Mouse (Mus musculus) stomach, postnatal 0 days (tissue): ENCODE data around the gene B230118H07Rik. TPM values are rescaled to one million over a fixed set of nuclear protein-coding genes. Genes with fewer than 3 reads are reported as not detected.

Experiments
- ATAC-seq: fragments of 200-750 bp; cut with Nextera tagmentation; 2 replicates; pipeline ENCODE4 v1.8.0; 2017; ENCODE audit not compliant: low FRiP score, low TSS enrichment
- DNase-seq: peaks from one replicate; pipeline ENCODE4 v3.0.0-alpha.2; 2016; ENCODE audit warnings: low spot score
- H3K27ac ChIP-seq: fragments of 300-500 bp; sonication (generic); replicated peaks from 2 replicates; pipeline ENCODE4 v1.5.1; 2014; ENCODE audit warnings: mild to moderate bottlenecking, control low read depth
- H3K27me3 ChIP-seq: fragments of 300-500 bp; sonication (generic); 2 replicates; pipeline ENCODE4 v1.6.1; 2014; ENCODE audit warnings: low read length; ENCODE audit not compliant: control insufficient read depth, insufficient read depth
- H3K36me3 ChIP-seq: fragments of 300-500 bp; sonication (generic); 2 replicates; pipeline ENCODE4 v1.6.1; 2014; ENCODE audit warnings: low read length, mixed read lengths; ENCODE audit not compliant: control insufficient read depth, insufficient read depth
- H3K4me1 ChIP-seq: fragments of 300-500 bp; sonication (generic); replicated peaks from 2 replicates; pipeline ENCODE4 v1.6.1; 2014; ENCODE audit warnings: antibody characterized with exemption; ENCODE audit not compliant: control insufficient read depth, insufficient read depth
- H3K4me2 ChIP-seq: fragments of 300-500 bp; sonication (generic); replicated peaks from 2 replicates; pipeline ENCODE4 v1.6.1; 2014; ENCODE audit warnings: low read depth, mild to moderate bottlenecking, control low read depth, moderate library complexity
- H3K4me3 ChIP-seq: fragments of 300-500 bp; sonication (generic); 2 replicates; pipeline ENCODE4 v1.5.1; 2014; ENCODE audit warnings: low read depth, low read length, control low read depth
- H3K9ac ChIP-seq: fragments of 300-500 bp; sonication (generic); 2 replicates; pipeline ENCODE4 v1.6.1; 2014; ENCODE audit warnings: mild to moderate bottlenecking, low read length, control low read depth, mixed read lengths
- H3K9me3 ChIP-seq: fragments of 300-500 bp; sonication (generic); 2 replicates; pipeline ENCODE4 v1.6.1; 2016; ENCODE audit warnings: low read length; ENCODE audit not compliant: control insufficient read depth
- CTCF ChIP-seq: IDR thresholded peaks from 2 replicates; pipeline ENCODE4 v1.5.1; 2016; ENCODE audit warnings: antibody characterized with exemption, low read depth, mild to moderate bottlenecking, moderate library complexity
- EP300 ChIP-seq: optimal IDR thresholded peaks from 2 replicates; pipeline ENCODE3; 2016; ENCODE audit warnings: antibody characterized with exemption
- WGBS: fragments of 180-500 bp; shearing (Covaris S2); extraction: QIAGEN DNeasy Blood & Tissue Kit; methylation state at CpG from one replicate; pipeline ENCODE4 v1.1.7; 2014; 5-methylcytosine and 5-hydroxymethylcytosine counted together
- polyA plus RNA-seq: library from polyadenylated mRNA; unstranded; fragments of >200 nt; fragmentation: Nextera tagmentation; extraction: Ambion mirVana; gene quantifications from 2 replicates; pipeline ENCODE4 v1.2.1, GENCODE M21; 2015

The B230118H07Rik gene
- polyA plus RNA-seq, 1 experiment from 2014 or later = 36.5 TPM

GRCm38 (mm10) chr2:101618373-101618772, 31.0 kb downstream of the B230118H07Rik start:
- no peaks in the 10 kb centered on the region for H3K4me1 ChIP-seq
- H3K4me3 ChIP-seq = no peak overlapping the region
- DNase-seq = no peak
- no peak for ATAC-seq
- H3K9ac ChIP-seq = no peak overlapping the region
- H3K4me2 ChIP-seq = no peak overlapping the region
- 87% methylated on average over 4 of the region's 4 CpGs for WGBS
- no peak overlapping the region for H3K27ac ChIP-seq
- H3K27me3 ChIP-seq = no peaks in the 10 kb centered on the region
- TF ChIP-seq EP300 (no peak), CTCF (no peak)
- no peaks in the 10 kb centered on the region for H3K9me3 ChIP-seq
- H3K36me3 ChIP-seq = no peaks in the 10 kb centered on the region

- DNase-seq = no peak
- no peaks in the 10 kb centered on the region for H3K36me3 ChIP-seq
- H3K4me3 ChIP-seq = no peak overlapping the region
- 59% methylated on average over 10 of the region's 10 CpGs for WGBS
- no peaks in the 10 kb centered on the region for H3K4me1 ChIP-seq
- H3K27ac ChIP-seq = no peak overlapping the region
- H3K4me2 ChIP-seq = no peak overlapping the region
- H3K27me3 ChIP-seq = no peaks in the 10 kb centered on the region
- H3K9me3 ChIP-seq = no peaks in the 10 kb centered on the region
- no peak for ATAC-seq
- TF ChIP-seq EP300 (no peak), CTCF (no peak)
- no peak overlapping the region for H3K9ac ChIP-seq
These were observed 33.6 kb downstream of the B230118H07Rik start for GRCm38 (mm10) chr2:101615464-101616305.

- Histone ChIP-seq H3K4me1 (no peaks in the 10 kb centered on the region), H3K4me3 (no peak overlapping the region), H3K9me3 (no peaks in the 10 kb centered on the region), H3K9ac (no peak overlapping the region), H3K27ac (no peak overlapping the region), H3K36me3 (no peaks in the 10 kb centered on the region), H3K4me2 (no peak overlapping the region), H3K27me3 (no peaks in the 10 kb centered on the region)
- no peak for DNase-seq
- 91% methylated on average over 3 of the region's 3 CpGs for WGBS
- ATAC-seq = no peak
- no peak for TF ChIP-seq CTCF
- TF ChIP-seq EP300 = no peak
These were observed 38.5 kb downstream of the B230118H07Rik start for GRCm38 (mm10) chr2:101610861-101611260.

GRCm38 (mm10) chr2:101608232-101608894, 41.0 kb downstream of the B230118H07Rik start:
- 77% methylated on average over 7 of the region's 7 CpGs for WGBS
- Histone ChIP-seq H3K27me3 (no peaks in the 10 kb centered on the region), H3K4me1 (no peaks in the 10 kb centered on the region), H3K27ac (no peak overlapping the region), H3K9me3 (no peaks in the 10 kb centered on the region), H3K36me3 (no peaks in the 10 kb centered on the region), H3K9ac (no peak overlapping the region), H3K4me3 (no peak overlapping the region), H3K4me2 (no peak overlapping the region)
- TF ChIP-seq CTCF (no peak), EP300 (no peak)
- DNase-seq (no peak), ATAC-seq (no peak)

- no peak for DNase-seq
- Histone ChIP-seq H3K9ac (no peak overlapping the region), H3K27ac (no peak overlapping the region), H3K9me3 (no peaks in the 10 kb centered on the region), H3K4me3 (no peak overlapping the region), H3K4me1 (no peaks in the 10 kb centered on the region), H3K27me3 (no peaks in the 10 kb centered on the region), H3K4me2 (no peak overlapping the region), H3K36me3 (no peaks in the 10 kb centered on the region)
- WGBS = 91% methylated on average over 1 of the region's 1 CpGs
- TF ChIP-seq CTCF (no peak), EP300 (no peak)
- ATAC-seq = no peak
These were observed 46.2 kb downstream of the B230118H07Rik start for GRCm38 (mm10) chr2:101603099-101603498.

- Histone ChIP-seq H3K4me3 (no peak overlapping the region), H3K4me2 (0 out of 2 replicates have a peak overlapping the region, but pooled peaks have one; percentile 17), H3K9ac (no peak overlapping the region), H3K4me1 (no peaks in the 10 kb centered on the region), H3K27me3 (no peaks in the 10 kb centered on the region), H3K27ac (no peak overlapping the region), H3K9me3 (no peaks in the 10 kb centered on the region), H3K36me3 (no peaks in the 10 kb centered on the region)
- ATAC-seq = no peak
- no peak for TF ChIP-seq EP300
- peak; percentile 31 for TF ChIP-seq CTCF
- no peak for DNase-seq
- 30% methylated on average over 8 of the region's 8 CpGs for WGBS
These were observed 48.6 kb downstream of the B230118H07Rik start for GRCm38 (mm10) chr2:101600703-101601102.
